Mouse (Mus musculus): ENCODE results near the gene Has1.

- TF ChIP-seq TCF12 (IDR thresholded peaks at IDR 0.05; ENCODE audit: low read depth, low read length) (no peak), USF2 (conservative IDR thresholded peaks at IDR 0.05; ENCODE audit: low read depth, low read length) (no peak), UBTF (IDR thresholded peaks at IDR 0.05; ENCODE audit: low read depth, low read length) (no peak), CTCF (conservative IDR thresholded peaks at IDR 0.05 in 1 of 2, IDR thresholded peaks at IDR 0.05 in 1 of 2; ENCODE audit: low read depth in 2 of 2, low read length in 2 of 2) (peak in 1 of 2 experiments; percentile 64; a peak in 2 of 4 replicates), GABPA (IDR thresholded peaks at IDR 0.05; ENCODE audit: insufficient replicate concordance, low read depth, low read length) (no peak), MEF2A (IDR thresholded peaks at IDR 0.05; ENCODE audit: borderline replicate concordance, low read depth, low read length) (no peak), E2F4 (IDR thresholded peaks at IDR 0.05; ENCODE audit: insufficient replicate concordance, low read depth, low read length) (no peak), JUND (conservative IDR thresholded peaks at IDR 0.05; ENCODE audit: low read depth, low read length) (no peak)
These were observed 5.1 kb upstream of the Has1 start for GRCm38 (mm10) chr17:17860110-17860509.

Measured in CH12.LX (cell line).